Mouse (Mus musculus) heart, embryonic 14.5 days (tissue): ENCODE measurements at regions not wholly inside any gene's neighbourhood (a gene's known extent, or its start where the extent isn't known, plus 50 kb on each side); places are given as distances from the start of the nearest gene placed in this dataset.

ENCODE experiments used
- ATAC-seq: fragments of 200-750 bp; cut with Nextera tagmentation; 2 replicates; pipeline ENCODE4 v1.8.0; 2017; ENCODE audit warnings: low read depth, moderate TSS enrichment; ENCODE audit not compliant: insufficient number of reproducible peaks, insufficient read depth, low FRiP score
- H3K27ac ChIP-seq, 2 experiments: fragments of 200-500 bp in 1 of 2; fragments of 300-500 bp in 1 of 2; sonication (generic) in 1 of 2; replicated peaks in 1 of 2; 2 replicates each; pipeline ENCODE4 v1.5.1; 2012 to 2014; ENCODE audit warnings: low read depth in 2 of 2, low read length in 2 of 2, control low read depth in 1 of 2, mild to moderate bottlenecking in 1 of 2, mixed read lengths in 1 of 2; ENCODE audit not compliant: control insufficient read depth in 1 of 2, insufficient read depth in 1 of 2
- H3K27me3 ChIP-seq: fragments of 300-500 bp; sonication (generic); 2 replicates; pipeline ENCODE4 v1.6.1; 2014; ENCODE audit warnings: mild to moderate bottlenecking, low read length, control low read depth; ENCODE audit not compliant: control insufficient read depth, insufficient read depth
- H3K36me3 ChIP-seq: fragments of 300-500 bp; sonication (generic); 2 replicates; pipeline ENCODE4 v1.6.1; 2014; ENCODE audit warnings: mild to moderate bottlenecking, control low read depth, low read length, mixed read lengths; ENCODE audit not compliant: control insufficient read depth, insufficient read depth
- H3K4me1 ChIP-seq, 2 experiments: fragments of 200-500 bp in 1 of 2; fragments of 300-500 bp in 1 of 2; sonication (generic) in 1 of 2; 2 replicates each; pipeline ENCODE4 v1.6.1; 2012 to 2014; ENCODE audit warnings: low read length in 2 of 2, control low read depth in 1 of 2, mixed read lengths in 1 of 2; ENCODE audit not compliant: control insufficient read depth in 2 of 2, insufficient read depth in 2 of 2
- H3K4me2 ChIP-seq: fragments of 300-500 bp; sonication (generic); 2 replicates; pipeline ENCODE4 v1.6.1; 2014; ENCODE audit warnings: mild to moderate bottlenecking, low read length
- H3K4me3 ChIP-seq, 2 experiments: fragments of 200-500 bp in 1 of 2; fragments of 300-500 bp in 1 of 2; sonication (generic) in 1 of 2; 2 replicates each; pipeline ENCODE4 v1.5.1; 2012 to 2014; ENCODE audit warnings: low read length in 2 of 2, mild to moderate bottlenecking in 2 of 2, control low read depth in 1 of 2, low read depth in 1 of 2, moderate library complexity in 1 of 2; ENCODE audit not compliant: control insufficient read depth in 1 of 2, insufficient read depth in 1 of 2
- H3K9ac ChIP-seq: fragments of 300-500 bp; sonication (generic); 2 replicates; pipeline ENCODE4 v1.6.1; 2014; ENCODE audit warnings: mild to moderate bottlenecking, low read length
- H3K9me3 ChIP-seq: fragments of 300-500 bp; sonication (generic); 2 replicates; pipeline ENCODE4 v1.6.1; 2016; ENCODE audit warnings: low read length, control low read depth; ENCODE audit not compliant: control insufficient read depth
- WGBS: fragments of 180-500 bp; shearing (Covaris S2); extraction: QIAGEN DNeasy Blood & Tissue Kit; methylation state at CpG from one replicate; pipeline ENCODE4 v1.1.7; 2014; 5-methylcytosine and 5-hydroxymethylcytosine counted together

DNA sequence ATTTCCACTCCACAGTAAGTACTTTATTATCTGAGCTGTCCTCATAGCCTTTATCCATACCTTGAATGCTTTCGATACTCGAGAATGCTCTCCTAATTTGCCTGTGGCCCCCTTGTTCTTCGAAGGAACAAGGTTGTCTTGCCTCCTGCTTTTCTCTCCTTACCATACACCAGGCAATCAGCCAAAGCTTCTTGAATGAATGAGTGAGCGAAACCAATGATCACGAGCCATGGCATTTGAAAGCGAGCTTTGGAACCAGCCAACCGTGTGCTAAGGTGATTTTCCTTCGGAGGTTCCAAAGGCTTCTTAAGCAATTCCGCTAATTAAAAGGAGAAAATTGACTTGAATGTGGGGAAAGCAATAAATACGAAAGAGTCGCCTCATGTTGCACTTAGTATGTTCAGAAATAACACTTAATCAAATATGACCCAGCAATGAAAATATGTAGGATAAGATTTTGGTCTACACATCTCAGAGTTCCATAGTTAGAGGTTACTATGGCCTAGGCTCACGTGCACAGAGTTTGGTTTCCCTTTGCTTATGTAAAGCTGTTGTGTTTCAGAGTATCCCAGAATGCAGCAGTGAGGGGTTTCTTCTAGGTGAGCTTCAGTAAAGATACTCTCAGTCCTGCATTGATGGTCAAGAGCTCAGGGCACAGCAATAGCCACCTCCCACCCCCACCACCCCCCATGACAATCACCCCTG lies 160.9 kb downstream of the Sox4 start:
- H3K9me3 ChIP-seq, result no peaks in the 10 kb centered on the region
- no peak overlapping the region for H3K4me3 ChIP-seq
- H3K27me3 ChIP-seq, result no peaks in the 10 kb centered on the region
- no peak overlapping the region for H3K9ac ChIP-seq
- WGBS, result 89% methylated on average over 12 of the region's 12 CpGs
- H3K4me2 ChIP-seq, result no peak overlapping the region
- H3K4me1 ChIP-seq, result no peaks in the 10 kb centered on the region
- no peak for ATAC-seq
- H3K27ac ChIP-seq, result no peak overlapping the region
- no peaks in the 10 kb centered on the region for H3K36me3 ChIP-seq

DNA sequence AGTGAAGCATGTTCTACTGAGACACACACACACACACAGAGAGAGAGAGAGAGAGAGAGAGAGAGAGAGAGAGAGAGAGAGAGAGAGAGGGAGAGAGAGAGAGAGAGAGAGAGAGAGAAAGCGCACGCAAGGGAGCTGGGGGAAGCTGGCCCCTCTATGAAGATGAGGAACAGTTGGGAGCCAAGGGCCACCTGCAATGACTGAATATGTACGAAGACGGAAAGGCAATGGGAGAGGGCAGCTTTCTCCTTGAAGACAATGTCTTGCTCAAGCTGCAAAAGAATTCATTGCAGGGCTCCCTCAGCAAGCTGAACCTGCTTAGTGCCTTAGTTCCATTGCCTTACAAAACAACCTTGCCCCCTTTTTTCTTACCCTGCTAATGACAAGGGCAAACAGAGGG lies 163.1 kb downstream of the Sox4 start:
- no peaks in the 10 kb centered on the region for H3K36me3 ChIP-seq
- no peaks in the 10 kb centered on the region for H3K9me3 ChIP-seq
- H3K4me2 ChIP-seq, result no peak overlapping the region
- no peaks in the 10 kb centered on the region for H3K27me3 ChIP-seq
- no peak for ATAC-seq
- H3K27ac ChIP-seq, result no peak overlapping the region
- H3K4me1 ChIP-seq, result no peaks in the 10 kb centered on the region; a peak in 1 of 4 replicates
- WGBS, result 84% methylated on average over 4 of the region's 4 CpGs
- no peak overlapping the region for H3K9ac ChIP-seq
- no peak overlapping the region for H3K4me3 ChIP-seq

DNA sequence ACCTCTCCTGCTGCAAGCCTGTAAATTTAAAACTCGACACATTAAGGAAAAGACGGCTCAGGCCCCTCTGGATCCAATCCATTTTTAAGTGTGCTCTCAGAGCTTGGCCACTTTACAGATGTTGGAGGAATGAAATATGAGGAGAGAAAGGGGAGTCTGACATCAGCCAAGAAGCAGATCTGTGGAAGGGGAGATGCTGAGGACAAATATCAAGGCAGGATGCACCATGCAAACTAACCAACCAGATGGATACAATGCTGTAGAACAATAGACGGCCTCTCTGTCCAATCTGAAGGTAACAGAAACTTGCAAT lies 166.2 kb downstream of the Sox4 start:
- H3K27me3 ChIP-seq, result no peaks in the 10 kb centered on the region
- no peak overlapping the region for H3K4me2 ChIP-seq
- whole genome bisulfite sequencing, result 65% methylated on average over 3 of the region's 3 CpGs
- H3K9me3 ChIP-seq, result no peaks in the 10 kb centered on the region
- no peak overlapping the region for H3K27ac ChIP-seq
- H3K4me3 ChIP-seq, result no peak overlapping the region
- H3K4me1 ChIP-seq, result peaks cover 0 to 6% of the 10 kb centered on the region in 2 experiments; a peak in 2 of 4 replicates
- no peak for ATAC-seq
- H3K9ac ChIP-seq, result no peak overlapping the region
- no peaks in the 10 kb centered on the region for H3K36me3 ChIP-seq

DNA sequence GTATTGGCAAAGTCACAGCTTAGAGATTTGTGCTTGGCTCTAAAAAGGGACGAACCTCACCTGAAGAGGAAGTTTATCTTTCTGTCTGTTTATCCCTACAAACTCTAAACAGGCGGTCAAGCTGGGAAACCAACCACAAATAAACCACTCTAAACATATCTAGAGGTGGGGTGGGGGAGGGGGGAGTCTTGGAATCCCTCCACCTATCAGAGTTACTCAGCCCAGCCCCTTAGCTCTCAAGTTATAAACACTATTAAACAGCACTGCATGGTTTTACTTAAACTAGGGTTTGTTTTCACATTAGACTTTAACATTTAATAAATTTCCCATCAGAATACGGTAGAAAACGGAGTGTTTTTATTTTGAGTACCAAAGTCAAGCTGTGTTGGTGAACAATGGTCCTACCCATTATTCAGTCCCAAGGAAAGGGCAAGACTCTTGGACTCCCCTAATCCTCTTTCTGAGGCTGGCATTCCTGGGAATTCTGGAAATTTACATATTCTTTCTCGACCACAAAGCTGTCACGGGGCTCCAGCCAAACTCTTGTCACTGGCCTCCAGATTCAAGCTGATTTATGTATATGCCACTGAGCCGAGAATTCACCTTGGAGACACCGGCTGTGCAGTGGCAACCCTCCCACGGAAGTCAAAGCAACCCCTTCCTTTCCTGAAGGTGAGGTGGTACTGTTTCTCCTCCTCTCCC lies 166.7 kb downstream of the Sox4 start:
- no peak overlapping the region for H3K27ac ChIP-seq
- no peaks in the 10 kb centered on the region for H3K9me3 ChIP-seq
- H3K27me3 ChIP-seq, result no peaks in the 10 kb centered on the region
- H3K9ac ChIP-seq, result no peak overlapping the region
- WGBS, result 57% methylated on average over 9 of the region's 9 CpGs
- ATAC-seq, result no peak
- no peak overlapping the region for H3K4me3 ChIP-seq
- no peak overlapping the region for H3K4me2 ChIP-seq
- peaks cover 3 to 11% of the 10 kb centered on the region in 2 experiments; a peak in 3 of 4 replicates for H3K4me1 ChIP-seq
- no peaks in the 10 kb centered on the region for H3K36me3 ChIP-seq

DNA sequence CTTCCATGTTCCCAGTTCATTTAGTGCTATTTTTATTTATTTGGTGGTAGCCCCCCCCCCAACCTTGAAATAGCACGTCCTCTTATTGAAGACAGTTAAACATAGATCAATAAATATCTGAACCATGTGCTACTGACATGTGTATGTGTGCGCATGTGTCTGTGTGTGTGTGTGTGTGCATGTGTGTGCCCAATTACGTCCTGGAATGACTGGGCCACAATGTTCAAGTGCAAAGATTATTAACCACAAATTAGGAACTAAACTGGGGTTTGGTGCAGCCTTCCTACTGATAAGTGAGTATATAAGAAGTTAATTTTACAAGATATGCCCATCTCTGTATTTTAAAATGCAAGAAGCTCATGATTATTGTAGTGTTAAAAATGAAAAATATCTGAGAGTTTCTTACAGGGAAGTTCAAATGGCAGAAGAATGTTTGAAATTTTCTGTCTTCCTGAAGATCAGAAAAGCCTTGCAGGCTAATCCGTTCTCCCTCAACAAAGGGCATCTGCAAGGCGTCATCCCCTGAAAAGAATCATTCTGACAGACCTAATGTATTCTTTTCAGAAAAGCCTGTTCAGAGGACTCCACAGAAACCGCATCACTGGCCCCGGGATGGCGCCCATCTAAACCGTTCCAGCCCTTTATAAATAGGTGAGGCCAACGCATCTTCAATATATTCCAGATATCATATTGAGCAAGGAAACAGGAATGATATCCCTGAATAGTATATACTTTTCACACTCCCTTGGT lies 170.8 kb downstream of the Sox4 start:
- Histone ChIP-seq H3K27me3 (no peaks in the 10 kb centered on the region), H3K4me1 (peaks cover 3 to 14% of the 10 kb centered on the region in 2 experiments; a peak in 3 of 4 replicates), H3K4me2 (no peak overlapping the region), H3K9ac (no peak overlapping the region), H3K9me3 (no peaks in the 10 kb centered on the region), H3K4me3 (no peak overlapping the region), H3K27ac (no peak overlapping the region), H3K36me3 (no peaks in the 10 kb centered on the region)
- ATAC-seq, result no peak
- 53% methylated on average over 10 of the region's 10 CpGs for WGBS

DNA sequence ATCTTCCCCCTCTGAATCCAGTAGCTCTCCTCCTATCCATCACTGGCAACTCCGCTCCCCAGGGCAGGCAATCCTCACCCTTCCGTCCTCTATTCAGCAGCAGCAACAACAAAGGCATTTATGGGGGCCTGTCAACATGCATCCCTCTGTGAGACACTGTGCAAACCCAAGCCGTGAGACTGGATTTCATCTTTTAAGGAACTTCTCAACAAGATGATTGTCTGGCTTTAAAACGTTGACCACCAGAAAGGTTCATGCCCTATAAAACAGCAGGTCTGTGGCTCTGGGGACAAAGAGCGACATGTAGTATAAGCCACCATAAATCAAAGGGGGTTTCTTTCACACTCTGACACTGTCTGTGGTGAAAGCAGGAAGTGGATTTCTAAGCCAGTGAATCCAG lies 171.4 kb downstream of the Sox4 start:
- no peak for ATAC-seq
- Histone ChIP-seq H3K4me1 (peaks cover 3 to 14% of the 10 kb centered on the region in 2 experiments; a peak in 3 of 4 replicates), H3K4me2 (no peak overlapping the region), H3K27me3 (no peaks in the 10 kb centered on the region), H3K9ac (no peak overlapping the region), H3K9me3 (no peaks in the 10 kb centered on the region), H3K4me3 (no peak overlapping the region), H3K27ac (no peak overlapping the region), H3K36me3 (no peaks in the 10 kb centered on the region)
- 30% methylated on average over 5 of the region's 5 CpGs for WGBS

DNA sequence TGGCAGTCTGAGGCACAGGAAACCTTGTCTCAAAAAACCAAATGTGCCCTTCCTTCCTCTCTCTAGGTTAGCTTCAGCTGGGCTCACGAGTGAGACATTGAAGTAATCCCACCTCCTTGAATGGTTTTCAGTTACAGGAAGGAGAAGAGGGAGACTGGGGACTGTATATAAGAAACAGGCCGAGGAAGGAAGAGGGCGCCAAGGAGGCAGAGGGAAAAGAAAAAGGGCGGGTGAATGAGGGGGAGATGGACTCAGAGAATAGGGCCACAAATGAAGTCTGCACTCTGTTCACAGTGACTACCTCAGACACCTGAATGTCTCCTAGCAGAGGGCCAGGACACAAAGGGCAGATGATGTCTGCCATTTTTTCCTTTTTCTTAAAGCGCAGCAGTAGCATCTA lies 171.9 kb downstream of the Sox4 start:
- Histone ChIP-seq H3K27me3 (no peaks in the 10 kb centered on the region), H3K9ac (no peak overlapping the region), H3K27ac (no peak overlapping the region), H3K4me2 (no peak overlapping the region), H3K4me3 (no peak overlapping the region), H3K9me3 (no peaks in the 10 kb centered on the region), H3K36me3 (no peaks in the 10 kb centered on the region), H3K4me1 (peaks cover 3 to 14% of the 10 kb centered on the region in 2 experiments; a peak in 3 of 4 replicates)
- WGBS, result 40% methylated on average over 5 of the region's 5 CpGs
- ATAC-seq, result no peak
